Mouse (Mus musculus): ENCODE data around the gene Zfp706. TPM values are rescaled to one million over a fixed set of nuclear protein-coding genes. Genes with fewer than 3 reads are reported as not detected.

Zfp706 gene
- total RNA-seq, 1 experiment, result 65.1 TPM

GRCm38 (mm10) chr15:37046586-37046985 lies 39.0 kb upstream of the Zfp706 start:
- H3K27ac ChIP-seq (ENCODE audit: insufficient read depth, low read depth, low read length, poor library complexity, severe bottlenecking), result no peak overlapping the region
- no peak overlapping the region for H3K4me3 ChIP-seq (ENCODE audit: insufficient read depth in 1 of 2, low read depth in 1 of 2, low read length in 2 of 2, poor library complexity in 1 of 2, severe bottlenecking in 1 of 2)
- H3K9me3 ChIP-seq (ENCODE audit: control insufficient read depth, insufficient read depth, low read depth, low read length), result no peaks in the 10 kb centered on the region
- in situ Hi-C loops (cut with MboI; ENCODE audit: low sequenced_read_pairs in 2 of 2, unreplicated experiment in 2 of 2), result no loop called here
- H3K36me3 ChIP-seq (ENCODE audit: control insufficient read depth, insufficient read depth, low read length, poor library complexity, severe bottlenecking), result no peaks in the 10 kb centered on the region
- H3K4me1 ChIP-seq (ENCODE audit: control insufficient read depth in 2 of 2, insufficient read depth in 2 of 2, low read length in 2 of 2, poor library complexity in 1 of 2), result no peaks in the 10 kb centered on the region
- no peak overlapping the region for H3K9ac ChIP-seq (ENCODE audit: insufficient read depth, low read depth, low read length, poor library complexity, severe bottlenecking)
- no peak for DNase-seq (ENCODE audit: low read depth, low spot score)
- no peak for TF ChIP-seq CHD2 (IDR thresholded peaks at IDR 0.05; ENCODE audit: low read depth, low read length)
- no peak for TF ChIP-seq MAFK (IDR thresholded peaks at IDR 0.05; ENCODE audit: insufficient read depth, low read depth, low read length)
- no peak for TF ChIP-seq ZNF384 (IDR thresholded peaks at IDR 0.05; ENCODE audit: low read depth, low read length)
- no peak for TF ChIP-seq HCFC1 (IDR thresholded peaks at IDR 0.05; ENCODE audit: borderline replicate concordance, insufficient read depth, low read length)

- in situ Hi-C loops (cut with MboI; ENCODE audit: low sequenced_read_pairs in 2 of 2, unreplicated experiment in 2 of 2), result no loop called here
- no peak overlapping the region for H3K27ac ChIP-seq (ENCODE audit: insufficient read depth, low read depth, low read length, poor library complexity, severe bottlenecking)
- no peak overlapping the region for H3K9ac ChIP-seq (ENCODE audit: insufficient read depth, low read depth, low read length, poor library complexity, severe bottlenecking)
- H3K4me3 ChIP-seq (ENCODE audit: insufficient read depth in 1 of 2, low read depth in 1 of 2, low read length in 2 of 2, poor library complexity in 1 of 2, severe bottlenecking in 1 of 2), result no peak overlapping the region
- no peak for DNase-seq (ENCODE audit: low read depth, low spot score)
- H3K4me1 ChIP-seq (ENCODE audit: control insufficient read depth in 2 of 2, insufficient read depth in 2 of 2, low read length in 2 of 2, poor library complexity in 1 of 2), result no peaks in the 10 kb centered on the region
- no peaks in the 10 kb centered on the region for H3K36me3 ChIP-seq (ENCODE audit: control insufficient read depth, insufficient read depth, low read length, poor library complexity, severe bottlenecking)
- TF ChIP-seq ZNF384 (IDR thresholded peaks at IDR 0.05; ENCODE audit: low read depth, low read length), result no peak
- TF ChIP-seq ZC3H11A (IDR thresholded peaks at IDR 0.05; ENCODE audit: borderline replicate concordance, low read depth, low read length), result no peak
- H3K9me3 ChIP-seq (ENCODE audit: control insufficient read depth, insufficient read depth, low read depth, low read length), result no peaks in the 10 kb centered on the region
Observed at GRCm38 (mm10) chr15:37046131-37046530, 38.6 kb upstream of the Zfp706 start.

DNA sequence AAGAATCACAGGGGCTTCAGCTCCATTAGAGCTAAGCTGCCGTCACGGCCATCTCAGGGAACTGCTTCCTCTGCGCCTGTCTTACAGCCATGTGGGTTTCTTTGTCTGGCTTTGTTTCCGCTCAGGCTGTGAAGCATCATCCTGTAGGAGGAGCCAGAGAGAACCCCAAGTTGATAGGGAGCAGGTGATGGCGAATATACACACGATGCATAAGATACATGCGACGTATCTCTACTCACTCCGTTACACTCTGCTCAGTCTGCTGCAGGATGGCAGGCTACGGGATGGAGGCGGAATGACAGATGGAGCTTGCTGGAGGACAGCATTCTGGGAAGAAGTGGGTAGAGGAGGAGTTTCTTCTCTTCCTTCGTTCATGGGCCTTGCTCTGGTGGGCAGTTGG lies 37.9 kb upstream of the Zfp706 start:
- Histone ChIP-seq H3K9me3 (ENCODE audit: control insufficient read depth, insufficient read depth, low read depth, low read length) (no peaks in the 10 kb centered on the region), H3K9ac (ENCODE audit: insufficient read depth, low read depth, low read length, poor library complexity, severe bottlenecking) (peak overlapping the region; percentile 8; the same call in 1 of the 2 replicates), H3K4me1 (ENCODE audit: control insufficient read depth in 2 of 2, insufficient read depth in 2 of 2, low read length in 2 of 2, poor library complexity in 1 of 2) (peaks cover 0 to under 1% of the 10 kb centered on the region in 2 experiments; a peak in 1 of 4 replicates), H3K4me3 (ENCODE audit: insufficient read depth in 1 of 2, low read depth in 1 of 2, low read length in 2 of 2, poor library complexity in 1 of 2, severe bottlenecking in 1 of 2) (peak overlapping the region in 1 of 2 experiments; percentile 27; a peak in 3 of 4 replicates), H3K27ac (ENCODE audit: insufficient read depth, low read depth, low read length, poor library complexity, severe bottlenecking) (no peak overlapping the region), H3K36me3 (ENCODE audit: control insufficient read depth, insufficient read depth, low read length, poor library complexity, severe bottlenecking) (no peaks in the 10 kb centered on the region)
- TF ChIP-seq ZNF384 (IDR thresholded peaks at IDR 0.05; ENCODE audit: low read depth, low read length) (no peak), HCFC1 (IDR thresholded peaks at IDR 0.05; ENCODE audit: borderline replicate concordance, insufficient read depth, low read length) (no peak), MAFK (IDR thresholded peaks at IDR 0.05; ENCODE audit: insufficient read depth, low read depth, low read length) (no peak), CHD2 (IDR thresholded peaks at IDR 0.05; ENCODE audit: low read depth, low read length) (no peak), ZC3H11A (IDR thresholded peaks at IDR 0.05; ENCODE audit: borderline replicate concordance, low read depth, low read length) (no peak)
- in situ Hi-C loops (cut with MboI; ENCODE audit: low sequenced_read_pairs in 2 of 2, unreplicated experiment in 2 of 2), result no loop called here
- no peak for DNase-seq (ENCODE audit: low read depth, low spot score)

- no peak overlapping the region for H3K4me3 ChIP-seq (ENCODE audit: insufficient read depth in 1 of 2, low read depth in 1 of 2, low read length in 2 of 2, poor library complexity in 1 of 2, severe bottlenecking in 1 of 2)
- no peak for DNase-seq (ENCODE audit: low read depth, low spot score)
- H3K9ac ChIP-seq (ENCODE audit: insufficient read depth, low read depth, low read length, poor library complexity, severe bottlenecking), result no peak overlapping the region
- H3K4me1 ChIP-seq (ENCODE audit: control insufficient read depth in 2 of 2, insufficient read depth in 2 of 2, low read length in 2 of 2, poor library complexity in 1 of 2), result peaks cover 0 to 2% of the 10 kb centered on the region in 2 experiments; a peak in 1 of 4 replicates
- no peak overlapping the region for H3K27ac ChIP-seq (ENCODE audit: insufficient read depth, low read depth, low read length, poor library complexity, severe bottlenecking)
- no peaks in the 10 kb centered on the region for H3K9me3 ChIP-seq (ENCODE audit: control insufficient read depth, insufficient read depth, low read depth, low read length)
- no peak for TF ChIP-seq ZC3H11A (IDR thresholded peaks at IDR 0.05; ENCODE audit: borderline replicate concordance, low read depth, low read length)
- no peak for TF ChIP-seq CHD2 (IDR thresholded peaks at IDR 0.05; ENCODE audit: low read depth, low read length)
- no peak for TF ChIP-seq MAFK (IDR thresholded peaks at IDR 0.05; ENCODE audit: insufficient read depth, low read depth, low read length)
- no peak for TF ChIP-seq HCFC1 (IDR thresholded peaks at IDR 0.05; ENCODE audit: borderline replicate concordance, insufficient read depth, low read length)
- no peak for TF ChIP-seq ZNF384 (IDR thresholded peaks at IDR 0.05; ENCODE audit: low read depth, low read length)
- in situ Hi-C loops (cut with MboI; ENCODE audit: low sequenced_read_pairs in 2 of 2, unreplicated experiment in 2 of 2), result no loop called here
- H3K36me3 ChIP-seq (ENCODE audit: control insufficient read depth, insufficient read depth, low read length, poor library complexity, severe bottlenecking), result no peaks in the 10 kb centered on the region
Observed at GRCm38 (mm10) chr15:37042559-37042958, 35.0 kb upstream of the Zfp706 start.

GRCm38 (mm10) chr15:37041214-37041613 lies 33.6 kb upstream of the Zfp706 start:
- TF ChIP-seq ZC3H11A (IDR thresholded peaks at IDR 0.05; ENCODE audit: borderline replicate concordance, low read depth, low read length) (no peak), HCFC1 (IDR thresholded peaks at IDR 0.05; ENCODE audit: borderline replicate concordance, insufficient read depth, low read length) (no peak), MAFK (IDR thresholded peaks at IDR 0.05; ENCODE audit: insufficient read depth, low read depth, low read length) (no peak), CHD2 (IDR thresholded peaks at IDR 0.05; ENCODE audit: low read depth, low read length) (no peak)
- Histone ChIP-seq H3K4me1 (ENCODE audit: control insufficient read depth in 2 of 2, insufficient read depth in 2 of 2, low read length in 2 of 2, poor library complexity in 1 of 2) (peaks cover 0 to 2% of the 10 kb centered on the region in 2 experiments; a peak in 1 of 4 replicates), H3K9me3 (ENCODE audit: control insufficient read depth, insufficient read depth, low read depth, low read length) (no peaks in the 10 kb centered on the region), H3K4me3 (ENCODE audit: insufficient read depth in 1 of 2, low read depth in 1 of 2, low read length in 2 of 2, poor library complexity in 1 of 2, severe bottlenecking in 1 of 2) (no peak overlapping the region), H3K27ac (ENCODE audit: insufficient read depth, low read depth, low read length, poor library complexity, severe bottlenecking) (no peak overlapping the region), H3K9ac (ENCODE audit: insufficient read depth, low read depth, low read length, poor library complexity, severe bottlenecking) (no peak overlapping the region), H3K36me3 (ENCODE audit: control insufficient read depth, insufficient read depth, low read length, poor library complexity, severe bottlenecking) (no peaks in the 10 kb centered on the region)
- in situ Hi-C loops (cut with MboI; ENCODE audit: low sequenced_read_pairs in 2 of 2, unreplicated experiment in 2 of 2), result no loop called here
- no peak for DNase-seq (ENCODE audit: low read depth, low spot score)

All from ES-E14 (cell line).